In the genomic region with DNA sequence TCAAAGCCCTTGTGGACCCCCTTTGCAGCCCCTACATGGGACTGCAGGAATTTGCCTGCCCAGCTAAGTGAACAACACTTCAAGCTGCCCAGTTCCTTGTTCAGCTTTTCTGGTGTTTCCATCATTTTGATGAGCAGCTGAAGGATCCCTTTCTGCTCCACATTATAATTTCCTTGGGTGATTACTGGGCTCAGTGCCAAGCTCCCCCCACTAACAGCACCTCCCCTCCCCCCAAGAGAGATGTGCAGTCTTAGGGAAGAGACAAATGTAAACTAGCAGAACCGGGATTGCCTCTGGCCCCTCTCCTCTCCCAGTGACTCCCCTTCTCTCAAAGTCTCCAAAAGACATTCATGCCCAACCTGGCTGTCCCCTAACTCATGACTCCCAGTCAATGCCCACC, we compare ENCODE assay signal across 13 mouse cellular contexts. TPM values are rescaled to one million over a fixed set of nuclear protein-coding genes. Genes with fewer than 3 reads are reported as not detected.
DNase-seq lines count a peak whose midpoint lies in the region; ATAC-seq and TF ChIP-seq lines count a peak whose summit lies in the region.
"Had no signal": no experiment of that assay in that cellular context is flagged by ENCODE, and none has a peak within 500 bp of the region (broad histone marks: within the 10 kb centered on the region; RNA-seq: fewer than 3 reads in every experiment).

No protein-coding gene starts in this region.

- H3K4me2 ChIP-seq in lung, embryonic 14.5 days, result no peak overlapping the region
- H3K4me2 ChIP-seq in embryonic facial prominence, embryonic 13.5 days, result peak overlapping the region; percentile 9; the same call in 1 of the 2 replicates
- H3K4me2 ChIP-seq in limb, embryonic 13.5 days (replicated peaks), result no peak overlapping the region
- H3K4me2 ChIP-seq: midbrain, embryonic 15.5 days had no signal

- H3K36me3 ChIP-seq in lung, embryonic 14.5 days (ENCODE audit: insufficient read depth), result no peaks in the 10 kb centered on the region
- no peaks in the 10 kb centered on the region for H3K36me3 ChIP-seq in embryonic facial prominence, embryonic 13.5 days
- no peaks in the 10 kb centered on the region for H3K36me3 ChIP-seq in limb, embryonic 13.5 days
- H3K36me3 ChIP-seq: G1E; midbrain, embryonic 15.5 days had no signal

- H3K9ac ChIP-seq in lung, embryonic 14.5 days, result no peak overlapping the region; the same call in 1 of the 2 replicates
- H3K9ac ChIP-seq in embryonic facial prominence, embryonic 13.5 days, result no peak overlapping the region
- peak overlapping the region; percentile 15; the same call in 1 of the 2 replicates for H3K9ac ChIP-seq in limb, embryonic 13.5 days
- H3K9ac ChIP-seq: midbrain, embryonic 15.5 days had no signal

- no peaks in the 10 kb centered on the region for H3K27me3 ChIP-seq in lung, embryonic 14.5 days (ENCODE audit: insufficient read depth, low read length)
- no peaks in the 10 kb centered on the region for H3K27me3 ChIP-seq in embryonic facial prominence, embryonic 13.5 days
- no peaks in the 10 kb centered on the region for H3K27me3 ChIP-seq in limb, embryonic 13.5 days
- H3K27me3 ChIP-seq: midbrain, embryonic 15.5 days had no signal

- ATAC-seq in lung, embryonic 14.5 days (ENCODE audit: insufficient read depth), result no peak
- no peak for ATAC-seq in embryonic facial prominence, embryonic 13.5 days (ENCODE audit: insufficient number of reproducible peaks, insufficient read depth, low FRiP score, low TSS enrichment, low read depth)
- ATAC-seq in limb, embryonic 13.5 days (ENCODE audit: low FRiP score, low read depth), result no peak
- ATAC-seq: midbrain, embryonic 15.5 days had no signal

- peaks cover 34% of the 10 kb centered on the region for H3K4me1 ChIP-seq in lung, embryonic 14.5 days (ENCODE audit: insufficient read depth)
- peaks cover 60% of the 10 kb centered on the region for H3K4me1 ChIP-seq in embryonic facial prominence, embryonic 13.5 days
- peaks cover 86% of the 10 kb centered on the region for H3K4me1 ChIP-seq in limb, embryonic 13.5 days

- H3K4me3 ChIP-seq in lung, embryonic 14.5 days (ENCODE audit: low read depth, low read length), result no peak overlapping the region
- H3K4me3 ChIP-seq in embryonic facial prominence, embryonic 13.5 days, result no peak overlapping the region
- no peak overlapping the region for H3K4me3 ChIP-seq in limb, embryonic 13.5 days
- H3K4me3 ChIP-seq: midbrain, embryonic 15.5 days had no signal

- no peak for TF ChIP-seq CTCF in lung, embryonic 14.5 days (IDR thresholded peaks at IDR 0.05; ENCODE audit: low read depth)

- H3K9me3 ChIP-seq in lung, embryonic 14.5 days (ENCODE audit: low read depth, low read length), result no peaks in the 10 kb centered on the region
- H3K9me3 ChIP-seq in embryonic facial prominence, embryonic 13.5 days, result no peaks in the 10 kb centered on the region
- no peaks in the 10 kb centered on the region for H3K9me3 ChIP-seq in limb, embryonic 13.5 days
- H3K9me3 ChIP-seq: G1E; midbrain, embryonic 15.5 days had no signal

- H3K27ac ChIP-seq in lung, embryonic 14.5 days (ENCODE audit: low read depth), result peak overlapping the region; percentile 98
- peak overlapping the region; percentile 97 for H3K27ac ChIP-seq in embryonic facial prominence, embryonic 13.5 days
- H3K27ac ChIP-seq in limb, embryonic 13.5 days, result peak overlapping the region; percentile 99
- H3K27ac ChIP-seq: midbrain, embryonic 15.5 days had no signal

- 0% methylated on average over 1 of the region's 1 CpGs for WGBS in lung, embryonic 14.5 days
- WGBS in embryonic facial prominence, embryonic 13.5 days, result 4% methylated on average over 1 of the region's 1 CpGs
- 4% methylated on average over 1 of the region's 1 CpGs for WGBS in limb, embryonic 13.5 days

- DNase-seq in gastrocnemius, postnatal 10 days, result peak; percentile 50
- no peak for DNase-seq in gastrocnemius, postnatal 4 days (ENCODE audit: low spot score in 2 of 2)
- peak; percentile 85 for DNase-seq in lung, embryonic 14.5 days
- DNase-seq in lung, postnatal 14 days, result no peak
- no peak for DNase-seq in layer of hippocampus, postnatal 25 days (ENCODE audit: extremely low spot score in 1 of 2, low spot score in 1 of 2)
- DNase-seq in adrenal gland, postnatal 10 days, result no peak
- DNase-seq: cerebellum, postnatal 36 days; kidney, postnatal 10 days had no signal

RNA-seq across cellular contexts. Expression of a gene that starts 22.1 kb away (rescaled TPM):
- 1 to 10 TPM; 6.4 to 7.2 TPM for total RNA-seq in gastrocnemius, postnatal 10 days (2021)
- 1 to 10 TPM; 6.3 to 9.4 TPM for total RNA-seq in gastrocnemius, postnatal 4 days (2021)
- 20.3 and 31.0 TPM in 2 replicates for polyA plus RNA-seq in lung, embryonic 14.5 days (2014; fragmentation: Nextera tagmentation; extraction: Ambion mirVana)
- 36.0 and 36.7 TPM in 2 replicates for polyA plus RNA-seq in embryonic facial prominence, embryonic 13.5 days (2015; fragmentation: Nextera tagmentation; extraction: Ambion mirVana)
- polyA plus RNA-seq in limb, embryonic 13.5 days (2015; fragmentation: Nextera tagmentation; extraction: Ambion mirVana), result 27.3 and 35.1 TPM in 2 replicates
- total RNA-seq in layer of hippocampus, postnatal 25 days (2021), result 1 to 10 TPM; 5.8 to 6.7 TPM
- total RNA-seq in adrenal gland, postnatal 10 days (2021), result 10 to 100 TPM in 1 of 2 experiments, 1 to 10 TPM in 1; 5.1 to 15.8 TPM

RNA-seq across cellular contexts. Expression of a gene that starts 56.0 kb away (rescaled TPM):
- over 10,000 TPM; 17,146 to 18,824 TPM for total RNA-seq in gastrocnemius, postnatal 10 days (2021)
- over 10,000 TPM in 1 of 2 experiments, 1,000 to 10,000 TPM in 1; 9,881 to 10,830 TPM for total RNA-seq in gastrocnemius, postnatal 4 days (2021)
- 1.5 and 2.5 TPM in 2 replicates for polyA plus RNA-seq in lung, embryonic 14.5 days (2014; fragmentation: Nextera tagmentation; extraction: Ambion mirVana)
- 3.8 and 5.8 TPM in 2 replicates for polyA plus RNA-seq in embryonic facial prominence, embryonic 13.5 days (2015; fragmentation: Nextera tagmentation; extraction: Ambion mirVana)
- polyA plus RNA-seq in limb, embryonic 13.5 days (2015; fragmentation: Nextera tagmentation; extraction: Ambion mirVana), result 60.9 and 62.3 TPM in 2 replicates
- total RNA-seq in layer of hippocampus, postnatal 25 days (2021), result not detected
- 1,000 to 10,000 TPM in 1 of 2 experiments, 100 to 1,000 TPM in 1; 272 to 1,179 TPM for total RNA-seq in adrenal gland, postnatal 10 days (2021)
- total RNA-seq: G1E; left cerebral cortex, postnatal 25 days had no signal
- polyA plus RNA-seq: G1E had no signal

Comparison
In these comparisons a context has a peak if more than half of its experiments do, and no peak if none do; other contexts are left out.
1. DNase-seq: peak in gastrocnemius, postnatal 10 days (single experiment) and lung, embryonic 14.5 days (single experiment); none in gastrocnemius, postnatal 4 days (0 of 2), lung, postnatal 14 days (single experiment), layer of hippocampus, postnatal 25 days (0 of 2) and adrenal gland, postnatal 10 days (single experiment).
2. RNA of a gene that starts 56.0 kb away (total RNA-seq): 17,146 to 18,824 TPM in gastrocnemius, postnatal 10 days, 9,881 to 10,830 TPM in gastrocnemius, postnatal 4 days and 272 to 1,179 TPM in adrenal gland, postnatal 10 days; not detected in layer of hippocampus, postnatal 25 days; every median in the first group is over 100 times any median in the second.
3. Peak in every context shown above with its lines, with median percentiles within 50 percentile points of each other: H3K27ac ChIP-seq.